Mouse (Mus musculus): Measurements from ENCODE around the gene Gsx2. TPM values are rescaled to one million over a fixed set of nuclear protein-coding genes. Genes with fewer than 3 reads are reported as not detected.

Gene Gsx2
- polyA plus RNA-seq, 1 experiment from 2014 or later: 1.1 TPM

- 40% methylated on average over 5 of the region's 5 CpGs for WGBS
- DNase-seq (ENCODE audit: low spot score, missing footprints): no peak
Measured at GRCm38 (mm10) chr5:75121646-75122045, 46.2 kb downstream of the Gsx2 start.

More at GRCm38 (mm10) chr5:75121646-75122045, 46.2 kb downstream of the Gsx2 start:
- H3K4me2 ChIP-seq: no peak overlapping the region
- no peak overlapping the region for H3K27ac ChIP-seq (ENCODE audit: low read depth, low read length)
- no peaks in the 10 kb centered on the region for H3K4me1 ChIP-seq (ENCODE audit: control insufficient read depth, insufficient read depth, low read length)
- no peak for ATAC-seq (ENCODE audit: low FRiP score)
- no peak overlapping the region for H3K9ac ChIP-seq (ENCODE audit: low read length)
- no peaks in the 10 kb centered on the region for H3K9me3 ChIP-seq (ENCODE audit: control insufficient read depth, low read length)
- H3K27me3 ChIP-seq (ENCODE audit: control insufficient read depth, insufficient read depth, low read length): no peaks in the 10 kb centered on the region
- H3K36me3 ChIP-seq (ENCODE audit: control insufficient read depth, insufficient read depth, low read length): no peaks in the 10 kb centered on the region
- no peak overlapping the region for H3K4me3 ChIP-seq (ENCODE audit: low read depth, low read length)

Other genes with a start within 250 kb of the Gsx2 start
- 36.3 and 37.2 TPM in 2 replicates for gene Chic2, start 30.8 kb upstream of the Gsx2 start, polyA plus RNA-seq (2014; fragmentation: Nextera tagmentation; extraction: Ambion mirVana)
- 18.2 and 22.0 TPM in 2 replicates for gene Pdgfra, start 76.7 kb downstream of the Gsx2 start, polyA plus RNA-seq (2014; fragmentation: Nextera tagmentation; extraction: Ambion mirVana)

All from midbrain, embryonic 11.5 days (tissue).